Mouse (Mus musculus) hindbrain, embryonic 12.5 days (tissue): Measurements from ENCODE around the gene Lyrm2. TPM values are rescaled to one million over a fixed set of nuclear protein-coding genes. Genes with fewer than 3 reads are reported as not detected.

Experiments used
- ATAC-seq: fragments of 200-750 bp; cut with Nextera tagmentation; 2 replicates; pipeline ENCODE4 v1.8.0; 2017; ENCODE audit warnings: moderate TSS enrichment; ENCODE audit not compliant: low FRiP score
- H3K27ac ChIP-seq: fragments of 300-500 bp; sonication (generic); 2 replicates; pipeline ENCODE4 v1.5.1; 2016; ENCODE audit warnings: mild to moderate bottlenecking
- H3K27me3 ChIP-seq: fragments of 300-500 bp; sonication (generic); 2 replicates; pipeline ENCODE4 v1.6.1; 2016; ENCODE audit warnings: mild to moderate bottlenecking
- H3K36me3 ChIP-seq: fragments of 300-500 bp; sonication (generic); 2 replicates; pipeline ENCODE4 v1.6.1; 2016; ENCODE audit warnings: mild to moderate bottlenecking
- H3K4me1 ChIP-seq: fragments of 300-500 bp; sonication (generic); 2 replicates; pipeline ENCODE4 v1.6.1; 2016
- H3K4me2 ChIP-seq: fragments of 300-500 bp; sonication (generic); replicated peaks from 2 replicates; pipeline ENCODE4 v1.6.1; 2016; ENCODE audit warnings: mild to moderate bottlenecking
- H3K4me3 ChIP-seq: fragments of 300-500 bp; sonication (generic); 2 replicates; pipeline ENCODE4 v1.5.1; 2016; ENCODE audit warnings: mild to moderate bottlenecking
- H3K9ac ChIP-seq: fragments of 300-500 bp; sonication (generic); 2 replicates; pipeline ENCODE4 v1.6.1; 2016; ENCODE audit warnings: mild to moderate bottlenecking, moderate library complexity
- H3K9me3 ChIP-seq: fragments of 300-500 bp; sonication (generic); replicated peaks from 2 replicates; pipeline ENCODE4 v1.6.1; 2016; ENCODE audit warnings: mild to moderate bottlenecking
- WGBS: fragments of 180-500 bp; shearing (Covaris S2); methylation state at CpG from one replicate; pipeline ENCODE4 v1.1.7; 2016; 5-methylcytosine and 5-hydroxymethylcytosine counted together
- polyA plus RNA-seq: library from polyadenylated mRNA; unstranded; fragments of >200 nt; fragmentation: Nextera tagmentation; extraction: Ambion mirVana; gene quantifications from 2 replicates; pipeline ENCODE4 v1.2.1, GENCODE M21; 2016

The Lyrm2 gene
- 162 and 169 TPM in 2 replicates for polyA plus RNA-seq

GRCm38 (mm10) chr4:32799966-32800576, at the start of gene Lyrm2:
TSS of gene Lyrm2 (plus strand) at chr4:32800253.
- Histone ChIP-seq H3K27ac (peak within 1 kb of the TSS; percentile 99), H3K9me3 (no peaks in the 10 kb centered on the region), H3K27me3 (no peaks in the 10 kb centered on the region), H3K36me3 (peaks cover 2% of the 10 kb centered on the region; the same call in 1 of the 2 replicates), H3K9ac (peak within 1 kb of the TSS; percentile 92), H3K4me3 (peak within 1 kb of the TSS; percentile 83), H3K4me2 (peak within 1 kb of the TSS; percentile 73), H3K4me1 (peaks cover 11% of the 10 kb centered on the region)
- under 1% methylated on average over 53 of the region's 53 CpGs for WGBS
- peak; percentile 95 for ATAC-seq

- H3K4me3 ChIP-seq = no peak overlapping the region
- 97% methylated on average over 1 of the region's 1 CpGs for WGBS
- H3K9me3 ChIP-seq = no peaks in the 10 kb centered on the region
- H3K27me3 ChIP-seq = no peaks in the 10 kb centered on the region
- H3K9ac ChIP-seq = no peak overlapping the region
- H3K4me1 ChIP-seq = no peaks in the 10 kb centered on the region
- no peak overlapping the region for H3K4me2 ChIP-seq
- ATAC-seq = no peak
- peaks cover 83% of the 10 kb centered on the region for H3K36me3 ChIP-seq
- no peak overlapping the region for H3K27ac ChIP-seq
Observed at GRCm38 (mm10) chr4:32750711-32751110, 49.3 kb upstream of the Lyrm2 start.

DNA sequence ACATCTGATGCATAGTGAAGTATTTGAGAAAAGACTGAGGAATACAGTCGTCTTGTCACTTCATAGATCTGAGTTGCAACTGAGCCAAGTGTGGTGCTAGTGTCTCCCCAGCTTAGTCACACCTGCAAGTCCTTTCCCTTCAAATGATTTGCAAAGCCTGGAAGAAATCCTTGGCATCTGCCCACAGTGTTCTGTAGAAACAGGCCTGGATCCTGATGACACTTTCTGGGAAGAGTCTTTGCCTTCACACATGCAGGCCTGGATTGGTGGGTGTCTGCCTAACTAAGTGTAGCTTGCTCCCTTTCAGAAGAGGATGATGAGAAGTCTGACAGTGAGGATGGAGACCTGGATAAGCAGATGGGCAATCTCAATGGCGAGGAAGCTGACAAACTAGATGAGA, 42.6 kb upstream of the Lyrm2 start:
- Histone ChIP-seq H3K9ac (no peak overlapping the region), H3K4me3 (no peak overlapping the region), H3K4me2 (no peak overlapping the region), H3K27ac (no peak overlapping the region), H3K9me3 (no peaks in the 10 kb centered on the region), H3K27me3 (no peaks in the 10 kb centered on the region), H3K4me1 (no peaks in the 10 kb centered on the region), H3K36me3 (peaks cover 69% of the 10 kb centered on the region)
- no peak for ATAC-seq
- WGBS = 88% methylated on average over 2 of the region's 2 CpGs

- Histone ChIP-seq H3K4me3 (no peak overlapping the region), H3K36me3 (peaks cover 67% of the 10 kb centered on the region), H3K4me1 (no peaks in the 10 kb centered on the region), H3K27me3 (no peaks in the 10 kb centered on the region), H3K27ac (no peak overlapping the region), H3K9me3 (no peaks in the 10 kb centered on the region), H3K4me2 (no peak overlapping the region), H3K9ac (no peak overlapping the region)
- WGBS = 92% methylated on average over 7 of the region's 7 CpGs
- ATAC-seq = no peak
Observed at GRCm38 (mm10) chr4:32767471-32767870, 32.6 kb upstream of the Lyrm2 start.

DNA sequence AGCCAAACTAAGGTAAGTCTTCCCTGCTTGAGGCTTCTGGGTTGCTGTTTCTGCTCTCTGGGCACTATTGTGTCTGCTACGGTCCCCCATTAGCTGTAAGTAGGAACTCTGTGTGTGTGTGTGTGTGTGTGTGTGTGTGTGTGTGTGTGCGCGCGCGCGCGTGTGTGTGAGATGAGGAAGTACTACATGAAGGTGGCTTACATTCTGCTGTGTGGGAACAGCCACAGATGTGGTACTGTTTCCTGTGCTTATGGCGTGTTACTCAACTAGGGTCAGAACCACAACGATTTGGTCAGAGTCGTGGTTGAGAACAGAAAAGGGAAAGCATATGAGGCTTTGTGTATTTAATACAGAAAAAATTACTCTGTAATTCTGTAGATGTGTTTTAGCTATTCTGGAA, 32.0 kb upstream of the Lyrm2 start:
- no peaks in the 10 kb centered on the region for H3K9me3 ChIP-seq
- H3K4me2 ChIP-seq = no peak overlapping the region
- H3K9ac ChIP-seq = no peak overlapping the region
- H3K4me1 ChIP-seq = no peaks in the 10 kb centered on the region
- no peak for ATAC-seq
- WGBS = 90% methylated on average over 10 of the region's 10 CpGs
- H3K4me3 ChIP-seq = no peak overlapping the region
- no peaks in the 10 kb centered on the region for H3K27me3 ChIP-seq
- H3K27ac ChIP-seq = no peak overlapping the region
- peaks cover 67% of the 10 kb centered on the region for H3K36me3 ChIP-seq

GRCm38 (mm10) chr4:32770284-32770810, 29.7 kb upstream of the Lyrm2 start:
- no peak overlapping the region for H3K9ac ChIP-seq

GRCm38 (mm10) chr4:32779996-32780395, 20.1 kb upstream of the Lyrm2 start:
- H3K9me3 ChIP-seq = no peaks in the 10 kb centered on the region
- H3K27me3 ChIP-seq = no peaks in the 10 kb centered on the region
- WGBS = 97% methylated on average over 4 of the region's 4 CpGs
- H3K4me1 ChIP-seq = no peaks in the 10 kb centered on the region
- no peak overlapping the region for H3K4me2 ChIP-seq
- no peak overlapping the region for H3K27ac ChIP-seq
- no peak for ATAC-seq
- no peak overlapping the region for H3K9ac ChIP-seq
- H3K36me3 ChIP-seq = peaks cover 21% of the 10 kb centered on the region
- H3K4me3 ChIP-seq = no peak overlapping the region

More at GRCm38 (mm10) chr4:32770284-32770810, 29.7 kb upstream of the Lyrm2 start:
- Histone ChIP-seq H3K27ac (no peak overlapping the region), H3K27me3 (no peaks in the 10 kb centered on the region), H3K36me3 (peaks cover 68% of the 10 kb centered on the region), H3K4me1 (no peaks in the 10 kb centered on the region), H3K4me2 (no peak overlapping the region), H3K9me3 (no peaks in the 10 kb centered on the region), H3K4me3 (no peak overlapping the region)
- 95% methylated on average over 7 of the region's 7 CpGs for WGBS
- no peak for ATAC-seq

DNA sequence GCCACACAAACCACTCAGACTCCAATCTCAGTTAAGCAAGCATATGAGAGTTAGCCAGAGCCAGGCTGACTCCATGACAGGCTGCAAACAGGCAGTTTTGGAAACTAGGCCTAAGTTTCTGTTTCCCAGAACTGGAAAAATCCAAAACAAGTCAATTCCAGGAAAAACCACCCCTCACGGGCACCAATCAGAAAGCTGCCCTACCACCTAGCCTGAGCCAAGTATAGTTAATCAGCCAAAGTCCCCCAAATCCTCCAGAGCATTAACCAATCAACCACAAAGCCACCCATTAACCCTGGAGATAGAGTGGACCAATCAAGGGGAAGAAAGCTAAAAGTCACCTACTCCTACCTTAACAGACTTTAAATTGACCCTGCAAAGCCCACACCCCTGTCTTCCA, 12.9 kb upstream of the Lyrm2 start:
- H3K27me3 ChIP-seq = no peaks in the 10 kb centered on the region
- 89% methylated on average over 1 of the region's 1 CpGs for WGBS
- H3K4me2 ChIP-seq = no peak overlapping the region
- no peak overlapping the region for H3K4me3 ChIP-seq
- no peak overlapping the region for H3K27ac ChIP-seq
- H3K9ac ChIP-seq = no peak overlapping the region
- H3K9me3 ChIP-seq = no peaks in the 10 kb centered on the region
- no peaks in the 10 kb centered on the region for H3K4me1 ChIP-seq
- no peak for ATAC-seq
- no peaks in the 10 kb centered on the region for H3K36me3 ChIP-seq

- no peaks in the 10 kb centered on the region for H3K4me1 ChIP-seq
- H3K27ac ChIP-seq = no peak overlapping the region
- H3K9ac ChIP-seq = no peak overlapping the region
- H3K4me2 ChIP-seq = no peak overlapping the region
- no peaks in the 10 kb centered on the region for H3K27me3 ChIP-seq
- no peaks in the 10 kb centered on the region for H3K36me3 ChIP-seq
- 87% methylated on average over 4 of the region's 4 CpGs for WGBS
- no peaks in the 10 kb centered on the region for H3K9me3 ChIP-seq
- no peak overlapping the region for H3K4me3 ChIP-seq
- ATAC-seq = no peak
Observed at GRCm38 (mm10) chr4:32789020-32789419, 11.0 kb upstream of the Lyrm2 start.

DNA sequence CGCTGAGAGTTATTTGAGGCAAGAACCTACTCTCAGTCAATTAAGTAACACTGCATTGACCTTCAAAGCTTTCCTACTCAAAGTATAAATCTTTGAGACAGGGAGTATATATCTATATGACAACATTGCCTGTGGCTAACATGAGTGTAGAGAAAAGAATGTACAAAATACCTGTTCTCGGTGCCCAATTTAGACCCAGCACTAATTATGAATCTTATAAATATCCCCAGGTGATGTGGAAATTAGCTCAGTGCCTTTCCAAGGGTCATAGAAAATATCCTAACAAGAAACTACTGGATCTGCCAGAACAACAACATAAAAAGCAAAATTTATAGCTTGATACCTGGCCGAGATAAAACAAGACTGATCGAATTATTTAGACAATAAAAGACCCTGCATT, 1.1 kb upstream of the Lyrm2 start:
- H3K27ac ChIP-seq = no peak overlapping the region
- H3K9me3 ChIP-seq = no peaks in the 10 kb centered on the region
- H3K4me1 ChIP-seq = peaks cover 11% of the 10 kb centered on the region
- no peak overlapping the region for H3K4me3 ChIP-seq
- no peak overlapping the region for H3K4me2 ChIP-seq
- no peak for ATAC-seq
- WGBS = 97% methylated on average over 4 of the region's 4 CpGs
- H3K27me3 ChIP-seq = no peaks in the 10 kb centered on the region
- H3K9ac ChIP-seq = no peak overlapping the region
- no peaks in the 10 kb centered on the region for H3K36me3 ChIP-seq

GRCm38 (mm10) chr4:32800577-32801170, 621 bp downstream of the Lyrm2 start:
- peak overlapping the region; percentile 99 for H3K27ac ChIP-seq
- peak overlapping the region; percentile 92 for H3K9ac ChIP-seq
- 11% methylated on average over 9 of the region's 9 CpGs for WGBS
- H3K27me3 ChIP-seq = no peaks in the 10 kb centered on the region
- H3K36me3 ChIP-seq = peaks cover 4% of the 10 kb centered on the region; the same call in 1 of the 2 replicates
- H3K9me3 ChIP-seq = no peaks in the 10 kb centered on the region
- peak overlapping the region; percentile 83 for H3K4me3 ChIP-seq
- ATAC-seq = peak; percentile 58
- peaks cover 11% of the 10 kb centered on the region for H3K4me1 ChIP-seq
- peak overlapping the region; percentile 73 for H3K4me2 ChIP-seq

DNA sequence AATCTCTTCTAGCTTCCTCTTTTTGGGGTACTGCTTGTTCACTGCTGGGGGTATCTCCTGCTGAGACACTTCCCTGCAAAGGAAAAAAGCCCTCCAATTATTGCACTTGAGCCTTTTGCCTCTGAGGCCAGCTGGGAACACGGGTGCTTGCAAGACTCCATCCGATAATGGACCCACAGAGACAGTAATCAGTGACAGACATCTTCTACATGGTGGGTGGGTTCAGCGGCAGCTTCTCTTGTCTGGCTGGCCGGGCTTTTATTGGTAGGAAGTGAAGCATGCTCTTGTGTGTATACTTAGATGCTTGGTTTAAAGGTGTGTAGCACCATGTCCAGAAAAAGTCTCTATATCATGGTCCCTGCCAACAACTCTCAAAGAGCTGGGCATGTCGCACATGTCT, 17.4 kb downstream of the Lyrm2 start:
- WGBS = 63% methylated on average over 5 of the region's 5 CpGs
- Histone ChIP-seq H3K36me3 (peaks cover 35% of the 10 kb centered on the region), H3K4me3 (no peak overlapping the region), H3K4me1 (no peaks in the 10 kb centered on the region), H3K27me3 (no peaks in the 10 kb centered on the region), H3K9me3 (no peaks in the 10 kb centered on the region), H3K9ac (no peak overlapping the region), H3K27ac (no peak overlapping the region), H3K4me2 (no peak overlapping the region)
- ATAC-seq = no peak

DNA sequence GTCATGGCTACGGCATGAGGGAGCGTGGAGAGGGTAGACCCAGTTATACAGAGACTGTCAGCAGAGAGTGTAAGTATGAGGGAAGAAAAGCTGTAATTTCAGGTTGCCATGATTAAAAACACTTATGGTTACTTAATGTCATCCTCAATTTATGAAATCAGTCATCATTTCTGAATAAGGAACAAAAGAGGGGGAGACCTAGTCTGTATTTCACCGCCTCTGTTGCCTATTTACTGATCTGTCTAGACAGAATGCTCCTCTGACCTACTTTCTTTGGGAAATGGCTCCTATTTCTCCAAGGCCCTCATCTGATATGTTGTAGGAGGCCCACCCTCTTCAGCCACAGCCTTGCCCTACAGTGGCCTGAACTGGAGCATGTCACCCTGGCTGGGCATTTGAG, 20.6 kb downstream of the Lyrm2 start:
- 92% methylated on average over 3 of the region's 3 CpGs for WGBS
- H3K4me2 ChIP-seq = no peak overlapping the region
- H3K4me3 ChIP-seq = no peak overlapping the region
- H3K27ac ChIP-seq = no peak overlapping the region
- ATAC-seq = no peak
- peaks cover 29% of the 10 kb centered on the region for H3K36me3 ChIP-seq
- no peaks in the 10 kb centered on the region for H3K9me3 ChIP-seq
- H3K4me1 ChIP-seq = no peaks in the 10 kb centered on the region
- no peak overlapping the region for H3K9ac ChIP-seq
- H3K27me3 ChIP-seq = no peaks in the 10 kb centered on the region
